Mouse (Mus musculus): Measurements from ENCODE around the gene Braf.

- TF ChIP-seq POLR2A (IDR thresholded peaks at IDR 0.05; ENCODE audit: borderline replicate concordance, insufficient read depth, low read length) (no peak), CTCF (IDR thresholded peaks at IDR 0.05; ENCODE audit: borderline replicate concordance, insufficient read depth, low read depth, low read length) (no peak)
Observed at GRCm38 (mm10) chr6:39747094-39747493, 21.8 kb upstream of the Braf start.
